ENCODE assay signal across 11 mouse cellular contexts in genomic region chr6:100146360-100146935, GRCm38 (mm10).
DNase-seq lines count a peak whose midpoint lies in the region; ATAC-seq and TF ChIP-seq lines count a peak whose summit lies in the region.
"Had no signal": no experiment of that assay in that cellular context is flagged by ENCODE, and none has a peak within 500 bp of the region (broad histone marks: within the 10 kb centered on the region; RNA-seq: fewer than 3 reads in every experiment).

No protein-coding gene starts in this region.

- no peak for TF ChIP-seq POLR2A in liver, adult 2 months (IDR thresholded peaks at IDR 0.05; ENCODE audit: extremely low read depth, insufficient read depth, low read length)
- TF ChIP-seq POLR2A in brain, embryonic 14.5 days (IDR thresholded peaks at IDR 0.05; ENCODE audit: borderline replicate concordance, extremely low read depth, insufficient read depth, insufficient read length, poor library complexity, severe bottlenecking) = no peak

- H3K9me3 ChIP-seq in forebrain, postnatal 0 days (ENCODE audit: low read length) = no peaks in the 10 kb centered on the region
- H3K9me3 ChIP-seq in forebrain, embryonic 12.5 days = no peaks in the 10 kb centered on the region
- H3K9me3 ChIP-seq: hindbrain, embryonic 13.5 days had no signal

- 38% methylated on average over 5 of the region's 5 CpGs for WGBS in forebrain, postnatal 0 days
- WGBS in forebrain, embryonic 12.5 days = 49% methylated on average over 5 of the region's 5 CpGs
- 23% methylated on average over 5 of the region's 5 CpGs for WGBS in liver, adult 2 months

- no peak for TF ChIP-seq CTCF in forebrain, postnatal 0 days (IDR thresholded peaks at IDR 0.05; ENCODE audit: low read depth)
- no peak for TF ChIP-seq CTCF in liver, adult 2 months (IDR thresholded peaks at IDR 0.05; ENCODE audit: low read depth, low read length)
- no peak for TF ChIP-seq CTCF in brain, embryonic 14.5 days (IDR thresholded peaks at IDR 0.05; ENCODE audit: borderline replicate concordance, extremely low read depth, insufficient read depth, insufficient read length)

- no peak overlapping the region for H3K4me2 ChIP-seq in forebrain, postnatal 0 days (ENCODE audit: low read depth)
- H3K4me2 ChIP-seq in forebrain, embryonic 12.5 days = no peak overlapping the region
- H3K4me2 ChIP-seq: hindbrain, embryonic 13.5 days had no signal

- no peak for ATAC-seq in forebrain, postnatal 0 days
- no peak for ATAC-seq in forebrain, embryonic 12.5 days (ENCODE audit: low FRiP score)

- H3K4me1 ChIP-seq in forebrain, postnatal 0 days (ENCODE audit: insufficient read depth) = peaks cover 25% of the 10 kb centered on the region
- peaks cover 37% of the 10 kb centered on the region for H3K4me1 ChIP-seq in forebrain, embryonic 12.5 days
- peaks cover 8% of the 10 kb centered on the region for H3K4me1 ChIP-seq in liver, adult 2 months (ENCODE audit: control insufficient read depth, insufficient read depth, low read length)

- peak; percentile 48 for DNase-seq in forebrain, postnatal 0 days
- DNase-seq in liver, adult 2 months (ENCODE audit: extremely low read depth, low read depth, low spot score) = peak; percentile 32
- DNase-seq in liver = no peak
- DNase-seq in brain, embryonic 14.5 days (ENCODE audit: low read depth) = peak; percentile 72
- DNase-seq in heart, postnatal 4 days = peak; percentile 39
- no peak for DNase-seq in embryo, embryonic 10 days (ENCODE audit: low spot score)
- DNase-seq in spleen, postnatal 10 days (ENCODE audit: low spot score in 2 of 2) = no peak
- DNase-seq: kidney, postnatal 10 days; lung, postnatal 14 days had no signal

- H3K27me3 ChIP-seq in forebrain, postnatal 0 days (ENCODE audit: insufficient read depth, low read length) = no peaks in the 10 kb centered on the region
- H3K27me3 ChIP-seq in forebrain, embryonic 12.5 days = peaks cover 36% of the 10 kb centered on the region
- H3K27me3 ChIP-seq in liver, adult 2 months (ENCODE audit: control insufficient read depth, insufficient read depth, low read length) = no peaks in the 10 kb centered on the region

- no peak overlapping the region for H3K27ac ChIP-seq in forebrain, postnatal 0 days (ENCODE audit: low read depth, low read length)
- no peak overlapping the region for H3K27ac ChIP-seq in forebrain, embryonic 12.5 days
- H3K27ac ChIP-seq in liver, adult 2 months (replicated peaks; ENCODE audit: insufficient read depth, low read depth, low read length) = no peak overlapping the region
- H3K27ac ChIP-seq: hindbrain, embryonic 13.5 days had no signal

- no peaks in the 10 kb centered on the region for H3K79me2 ChIP-seq in liver, adult 2 months (ENCODE audit: control insufficient read depth, insufficient read depth, low read length)

- no peak overlapping the region for H3K4me3 ChIP-seq in forebrain, postnatal 0 days (ENCODE audit: low read depth, low read length)
- no peak overlapping the region for H3K4me3 ChIP-seq in forebrain, embryonic 12.5 days (replicated peaks)
- H3K4me3 ChIP-seq in liver, adult 2 months (ENCODE audit: insufficient read depth, low read depth, low read length) = no peak overlapping the region
- H3K4me3 ChIP-seq: hindbrain, embryonic 13.5 days had no signal

- no peak overlapping the region for H3K9ac ChIP-seq in forebrain, postnatal 0 days
- H3K9ac ChIP-seq in forebrain, embryonic 12.5 days = no peak overlapping the region
- H3K9ac ChIP-seq in liver, adult 2 months (ENCODE audit: low read depth, low read length) = no peak overlapping the region
- H3K9ac ChIP-seq: hindbrain, embryonic 13.5 days had no signal

- H3K36me3 ChIP-seq in forebrain, postnatal 0 days (ENCODE audit: insufficient read depth) = no peaks in the 10 kb centered on the region
- no peaks in the 10 kb centered on the region for H3K36me3 ChIP-seq in forebrain, embryonic 12.5 days (replicated peaks)
- no peaks in the 10 kb centered on the region for H3K36me3 ChIP-seq in liver, adult 2 months (ENCODE audit: control insufficient read depth, insufficient read depth, low read length)
- H3K36me3 ChIP-seq: hindbrain, embryonic 13.5 days had no signal

Comparison
In these comparisons a context has a peak if more than half of its experiments do, and no peak if none do; other contexts are left out.
1. DNase-seq: peak in forebrain, postnatal 0 days (single experiment), liver, adult 2 months (single experiment), brain, embryonic 14.5 days (single experiment) and heart, postnatal 4 days (single experiment); none in liver (single experiment), embryo, embryonic 10 days (single experiment) and spleen, postnatal 10 days (0 of 2).